Mouse (Mus musculus) stomach, postnatal 0 days (tissue): Measurements from ENCODE around the gene Naa25.

Experiments used
- CTCF ChIP-seq: IDR thresholded peaks from 2 replicates; pipeline ENCODE4 v1.5.1; 2016; ENCODE audit warnings: antibody characterized with exemption, low read depth, mild to moderate bottlenecking, moderate library complexity
- EP300 ChIP-seq: optimal IDR thresholded peaks from 2 replicates; pipeline ENCODE3; 2016; ENCODE audit warnings: antibody characterized with exemption

DNA sequence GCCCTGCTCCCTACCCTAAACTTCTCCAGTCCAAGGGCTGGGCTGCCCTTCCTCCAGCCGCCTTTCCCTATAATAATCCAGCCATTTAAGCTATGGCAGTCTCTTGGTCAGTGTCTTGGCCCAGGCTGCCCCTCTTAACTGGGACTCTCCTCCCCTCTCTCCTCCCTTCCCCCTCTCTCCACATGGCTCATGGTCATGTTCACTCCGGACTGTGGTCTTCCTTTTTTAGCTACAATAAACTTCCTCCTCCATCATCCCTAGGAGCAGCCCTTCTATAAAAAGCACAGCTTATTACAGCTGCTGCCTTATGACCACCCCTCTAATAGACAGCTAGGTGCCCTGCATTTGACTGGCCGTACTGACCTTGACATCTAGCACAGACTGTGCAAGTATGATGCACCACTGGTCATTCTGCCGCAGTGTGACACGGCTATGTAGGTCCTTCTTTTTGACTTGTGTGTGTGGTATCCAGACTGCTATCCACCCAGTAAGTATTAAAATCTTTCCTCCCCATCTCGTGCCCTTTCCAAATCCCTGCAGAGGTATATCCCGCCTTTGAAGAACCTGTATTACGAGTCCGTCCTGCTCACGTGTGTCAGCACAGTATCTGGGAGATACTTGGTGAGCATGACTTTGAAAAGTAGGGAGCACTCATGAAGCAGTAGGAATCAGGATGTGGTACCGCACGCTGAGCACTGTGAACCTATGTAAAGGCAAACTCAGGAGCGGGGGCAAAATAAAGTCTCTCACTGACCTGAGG is 56.2 kb downstream of the Naa25 start:
- TF ChIP-seq CTCF (no peak), EP300 (peak; percentile 59)
